Mouse (Mus musculus): ENCODE data around the gene Atp6v0a1.

DNA sequence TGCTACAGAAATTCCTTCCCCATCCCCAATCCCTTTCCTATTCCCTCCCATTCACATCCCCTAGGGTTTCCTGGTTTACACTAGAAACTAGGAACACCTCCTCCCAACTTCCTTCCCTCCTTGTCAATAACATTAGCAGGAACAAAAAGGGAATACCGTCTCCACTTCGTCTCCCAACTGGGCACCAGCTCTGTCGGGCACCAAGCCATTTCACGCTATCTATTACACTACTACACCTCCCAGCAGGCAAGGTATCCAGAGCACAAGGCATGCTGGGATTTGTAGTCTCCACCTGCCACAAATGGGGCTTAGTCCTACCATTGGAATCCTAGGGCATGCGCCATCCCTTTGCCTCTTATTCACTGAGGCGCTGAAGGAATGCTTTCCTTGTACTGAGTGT, 48.7 kb upstream of the Atp6v0a1 start:
- TF ChIP-seq HCFC1 (IDR thresholded peaks at IDR 0.05; ENCODE audit: low read depth, low read length) (peak; percentile 92), ZMIZ1 (IDR thresholded peaks at IDR 0.05; ENCODE audit: low read depth, low read length) (no peak), TCF12 (IDR thresholded peaks at IDR 0.05; ENCODE audit: low read depth, low read length) (no peak), POLR2A (IDR thresholded peaks at IDR 0.05; ENCODE audit: low read depth, low read length) (no peak), CTCF (conservative IDR thresholded peaks at IDR 0.05 in 1 of 2, IDR thresholded peaks at IDR 0.05 in 1 of 2; ENCODE audit: low read depth in 2 of 2, low read length in 2 of 2) (no peak), ELF1 (IDR thresholded peaks at IDR 0.05; ENCODE audit: low read depth, low read length) (no peak), RCOR1 (conservative IDR thresholded peaks at IDR 0.05; ENCODE audit: low read depth, low read length) (no peak), EP300 (IDR thresholded peaks at IDR 0.05; ENCODE audit: low read length) (no peak), JUND (conservative IDR thresholded peaks at IDR 0.05; ENCODE audit: low read depth, low read length) (no peak), ZKSCAN1 (IDR thresholded peaks at IDR 0.05; ENCODE audit: borderline replicate concordance, low read depth, low read length) (no peak), USF1 (IDR thresholded peaks at IDR 0.05; ENCODE audit: low read depth, low read length) (no peak), CHD2 (IDR thresholded peaks at IDR 0.05; ENCODE audit: low read length) (no peak), MAX (IDR thresholded peaks at IDR 0.05; ENCODE audit: low read length) (no peak), KAT2A (IDR thresholded peaks at IDR 0.05; ENCODE audit: insufficient replicate concordance, low read length) (peak; percentile 83; the same call in 1 of the 2 replicates)

Measured in CH12.LX (cell line).